Mouse (Mus musculus) hindbrain, embryonic 11.5 days (tissue): ENCODE results near the gene D630023F18Rik. TPM values are rescaled to one million over a fixed set of nuclear protein-coding genes. Genes with fewer than 3 reads are reported as not detected.
A peak's percentile ranks its signal among the peaks of the same experiment; 100 is the strongest.

ENCODE experiments used
- ATAC-seq: fragments of 200-750 bp; cut with Nextera tagmentation; 2 replicates; pipeline ENCODE4 v1.8.0; 2017; ENCODE audit warnings: mild to moderate bottlenecking, moderate TSS enrichment, moderate library complexity; ENCODE audit not compliant: low FRiP score
- DNase-seq: peaks from one replicate; pipeline ENCODE4 v3.0.0-alpha.2; 2015; ENCODE audit warnings: low spot score
- H3K27ac ChIP-seq: fragments of 300-500 bp; sonication (generic); 2 replicates; pipeline ENCODE4 v1.5.1; 2014; ENCODE audit warnings: mild to moderate bottlenecking, low read depth, low read length
- H3K27me3 ChIP-seq: fragments of 300-500 bp; sonication (generic); 2 replicates; pipeline ENCODE4 v1.6.1; 2014; ENCODE audit warnings: mild to moderate bottlenecking, low read length, moderate library complexity, mixed read lengths; ENCODE audit not compliant: control insufficient read depth, insufficient read depth
- H3K36me3 ChIP-seq: fragments of 300-500 bp; sonication (generic); 2 replicates; pipeline ENCODE4 v1.6.1; 2014; ENCODE audit warnings: mild to moderate bottlenecking, low read length, moderate library complexity, mixed read lengths; ENCODE audit not compliant: control insufficient read depth, insufficient read depth
- H3K4me1 ChIP-seq: fragments of 300-500 bp; sonication (generic); replicated peaks from 2 replicates; pipeline ENCODE4 v1.6.1; 2014; ENCODE audit warnings: low read length, mixed read lengths; ENCODE audit not compliant: control insufficient read depth, insufficient read depth
- H3K4me2 ChIP-seq: fragments of 300-500 bp; sonication (generic); replicated peaks from 2 replicates; pipeline ENCODE4 v1.6.1; 2014; ENCODE audit warnings: mild to moderate bottlenecking, low read depth, low read length
- H3K4me3 ChIP-seq: fragments of 300-500 bp; sonication (generic); 2 replicates; pipeline ENCODE4 v1.5.1; 2014; ENCODE audit warnings: low read depth, low read length
- H3K9ac ChIP-seq: fragments of 300-500 bp; sonication (generic); 2 replicates; pipeline ENCODE4 v1.6.1; 2014; ENCODE audit warnings: low read depth, low read length
- H3K9me3 ChIP-seq: fragments of 300-500 bp; sonication (generic); 2 replicates; pipeline ENCODE4 v1.6.1; 2016; ENCODE audit warnings: low read length; ENCODE audit not compliant: control insufficient read depth
- WGBS: fragments of 180-500 bp; shearing (Covaris S2); extraction: QIAGEN DNeasy Blood & Tissue Kit; methylation state at CpG from one replicate; pipeline ENCODE4 v1.1.7; 2014; 5-methylcytosine and 5-hydroxymethylcytosine counted together
- polyA plus RNA-seq: library from polyadenylated mRNA; unstranded; fragments of >200 nt; fragmentation: Nextera tagmentation; extraction: Ambion mirVana; gene quantifications from 2 replicates; pipeline ENCODE4 v1.2.1, GENCODE M21; 2014

The D630023F18Rik gene
- polyA plus RNA-seq, 1 experiment from 2014 or later = not detected

DNA sequence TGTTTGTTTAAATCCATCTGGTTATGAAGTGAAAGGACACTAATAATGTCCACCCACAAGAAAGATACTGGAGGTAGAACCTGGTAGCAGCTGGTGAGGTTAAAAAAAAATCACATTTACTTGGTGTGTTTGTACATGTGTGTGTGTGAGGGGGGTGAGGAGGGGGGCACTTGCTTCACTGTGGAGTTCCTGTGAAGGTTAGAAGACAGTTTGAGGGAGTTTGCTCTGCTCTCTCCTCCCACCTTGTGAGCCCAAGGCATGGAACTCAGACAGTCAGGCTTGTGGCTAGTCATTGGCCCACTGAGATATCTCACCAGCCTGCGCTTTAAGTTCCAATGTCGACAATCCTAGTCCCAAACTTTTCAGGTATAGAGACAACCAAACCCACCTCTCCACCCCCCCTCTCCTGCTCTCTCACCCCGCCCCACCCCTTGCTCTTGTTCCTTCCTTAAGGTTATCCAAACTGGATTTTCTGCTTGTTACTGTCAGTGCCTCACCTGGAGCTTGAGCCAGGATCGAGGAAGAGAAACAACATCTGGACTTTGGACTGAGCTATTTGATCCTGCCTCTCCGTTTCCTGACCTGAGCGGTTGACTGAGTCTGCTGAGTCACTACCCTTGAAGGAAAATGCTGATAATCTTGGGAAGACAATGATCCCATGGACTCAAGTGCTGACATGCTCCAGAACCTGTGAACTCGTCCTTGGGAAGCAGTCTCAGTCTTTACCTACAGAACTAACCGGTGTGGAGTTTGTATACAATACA lies 4.7 kb downstream of the D630023F18Rik start:
- 82% methylated on average over 8 of the region's 8 CpGs for WGBS
- no peaks in the 10 kb centered on the region for H3K27me3 ChIP-seq
- H3K4me2 ChIP-seq = no peak overlapping the region
- H3K9ac ChIP-seq = no peak overlapping the region
- H3K9me3 ChIP-seq = no peaks in the 10 kb centered on the region
- no peak overlapping the region for H3K4me3 ChIP-seq
- no peak overlapping the region for H3K27ac ChIP-seq
- no peaks in the 10 kb centered on the region for H3K4me1 ChIP-seq
- no peak for ATAC-seq
- no peak for DNase-seq
- no peaks in the 10 kb centered on the region for H3K36me3 ChIP-seq

DNA sequence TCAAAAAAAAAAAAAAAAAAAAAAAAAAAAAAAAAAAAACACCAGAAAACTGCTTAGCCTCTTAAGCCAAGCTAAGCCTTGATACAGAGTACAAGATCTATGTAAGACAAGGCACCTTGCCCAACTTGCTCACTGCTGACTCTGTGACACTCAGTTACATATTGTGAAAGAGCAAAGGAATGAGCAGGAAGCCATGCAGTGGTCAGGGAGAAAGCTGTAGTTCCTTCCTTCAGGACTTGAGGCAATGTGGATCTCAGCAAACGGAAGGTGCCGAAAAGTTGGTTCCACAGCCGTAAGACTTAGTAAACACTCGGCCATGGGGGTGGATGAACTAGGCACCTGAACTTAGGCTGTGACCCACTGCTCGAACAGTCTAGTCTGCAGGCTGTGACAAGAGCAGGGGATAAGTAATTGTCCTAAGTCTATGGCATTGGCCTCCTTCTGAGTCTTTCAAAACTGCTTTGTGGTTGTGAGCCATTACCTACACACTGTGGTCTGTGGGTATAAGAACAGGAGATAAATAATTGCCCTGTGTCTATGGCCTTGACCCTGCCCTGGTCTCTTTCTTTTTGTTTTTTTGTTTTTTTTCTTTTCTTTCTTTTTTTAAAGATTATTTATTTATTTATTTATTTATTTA lies 9.4 kb downstream of the D630023F18Rik start:
- no peak overlapping the region for H3K9ac ChIP-seq
- DNase-seq = no peak
- ATAC-seq = no peak
- H3K4me1 ChIP-seq = no peaks in the 10 kb centered on the region
- no peaks in the 10 kb centered on the region for H3K36me3 ChIP-seq
- no peak overlapping the region for H3K4me2 ChIP-seq
- H3K4me3 ChIP-seq = no peak overlapping the region
- no peaks in the 10 kb centered on the region for H3K9me3 ChIP-seq
- no peak overlapping the region for H3K27ac ChIP-seq
- WGBS = 91% methylated on average over 5 of the region's 5 CpGs
- H3K27me3 ChIP-seq = no peaks in the 10 kb centered on the region

GRCm38 (mm10) chr1:65112807-65113196 lies 10.2 kb downstream of the D630023F18Rik start:
- H3K4me2 ChIP-seq = no peak overlapping the region; the same call in 1 of the 2 replicates
- H3K36me3 ChIP-seq = no peaks in the 10 kb centered on the region
- no peaks in the 10 kb centered on the region for H3K27me3 ChIP-seq
- 49% methylated on average over 14 of the region's 14 CpGs for WGBS
- no peak overlapping the region for H3K4me3 ChIP-seq
- H3K27ac ChIP-seq = no peak overlapping the region
- H3K9ac ChIP-seq = no peak overlapping the region
- DNase-seq (peak; percentile 20), ATAC-seq (peak; percentile 35; the same call in 1 of the 2 replicates)
- no peaks in the 10 kb centered on the region for H3K9me3 ChIP-seq
- no peaks in the 10 kb centered on the region for H3K4me1 ChIP-seq

DNA sequence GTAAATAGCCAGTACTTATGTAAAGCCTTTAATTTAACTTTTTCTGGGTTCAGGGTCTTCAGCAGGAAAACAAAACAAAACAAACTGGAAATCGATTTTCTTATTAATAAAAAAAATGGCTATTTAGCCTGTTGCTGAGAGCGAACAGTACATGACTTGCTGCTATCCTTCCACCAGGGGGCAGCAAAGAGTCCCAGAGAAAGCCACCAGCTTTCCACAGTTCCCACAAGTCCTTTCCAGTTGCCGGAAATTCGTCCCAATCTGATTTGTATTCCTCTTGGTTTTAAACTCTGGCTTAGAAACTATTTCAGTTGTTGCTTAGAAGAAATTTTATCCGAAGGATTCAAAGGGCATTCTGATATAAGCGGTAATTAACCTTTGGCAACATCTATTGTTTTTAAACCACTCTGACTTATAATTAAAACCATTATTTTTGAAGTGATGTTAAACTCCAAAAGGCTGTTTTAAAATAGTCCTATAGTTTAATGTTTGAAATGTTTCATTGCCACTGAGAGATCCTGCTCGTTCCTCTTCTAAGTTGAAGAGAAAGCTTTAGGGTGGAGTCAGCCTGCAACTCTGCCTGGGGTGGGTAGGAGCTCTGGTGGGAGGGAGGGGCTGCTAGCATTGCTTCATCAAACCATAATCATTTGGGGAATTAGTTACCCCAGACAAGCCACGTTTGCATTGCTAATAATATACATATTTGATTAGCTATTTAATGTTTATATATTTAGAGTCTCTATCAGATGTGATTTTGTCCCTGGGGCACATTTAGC lies 10.8 kb downstream of the D630023F18Rik start:
- Histone ChIP-seq H3K4me3 (no peak overlapping the region), H3K4me2 (no peak overlapping the region), H3K27ac (no peak overlapping the region), H3K9ac (no peak overlapping the region), H3K27me3 (no peaks in the 10 kb centered on the region), H3K4me1 (no peaks in the 10 kb centered on the region), H3K9me3 (no peaks in the 10 kb centered on the region), H3K36me3 (no peaks in the 10 kb centered on the region)
- 16% methylated on average over 8 of the region's 8 CpGs for WGBS
- DNase-seq (peak; percentile 92), ATAC-seq (peak; percentile 73; the same call in 1 of the 2 replicates)

- 72% methylated on average over 25 of the region's 25 CpGs for WGBS
- H3K4me1 ChIP-seq = no peaks in the 10 kb centered on the region
- DNase-seq (no peak), ATAC-seq (no peak)
- no peaks in the 10 kb centered on the region for H3K36me3 ChIP-seq
- no peaks in the 10 kb centered on the region for H3K27me3 ChIP-seq
- H3K4me2 ChIP-seq = no peak overlapping the region
- no peaks in the 10 kb centered on the region for H3K9me3 ChIP-seq
- no peak overlapping the region for H3K4me3 ChIP-seq
- H3K9ac ChIP-seq = no peak overlapping the region
- no peak overlapping the region for H3K27ac ChIP-seq
Observed at GRCm38 (mm10) chr1:65109756-65110435, 13.1 kb downstream of the D630023F18Rik start.

- no peaks in the 10 kb centered on the region for H3K4me1 ChIP-seq
- DNase-seq (no peak), ATAC-seq (no peak)
- WGBS = 87% methylated on average over 8 of the region's 8 CpGs
- no peaks in the 10 kb centered on the region for H3K27me3 ChIP-seq
- H3K4me2 ChIP-seq = no peak overlapping the region
- no peak overlapping the region for H3K9ac ChIP-seq
- no peaks in the 10 kb centered on the region for H3K36me3 ChIP-seq
- no peak overlapping the region for H3K4me3 ChIP-seq
- H3K27ac ChIP-seq = no peak overlapping the region
- H3K9me3 ChIP-seq = no peaks in the 10 kb centered on the region
Observed at GRCm38 (mm10) chr1:65109196-65109595, 13.8 kb downstream of the D630023F18Rik start.

GRCm38 (mm10) chr1:65107654-65108279 lies 15.2 kb downstream of the D630023F18Rik start:
- WGBS = 84% methylated on average over 10 of the region's 10 CpGs
- Histone ChIP-seq H3K4me2 (no peak overlapping the region), H3K4me1 (no peaks in the 10 kb centered on the region), H3K4me3 (no peak overlapping the region), H3K27ac (no peak overlapping the region), H3K36me3 (no peaks in the 10 kb centered on the region), H3K9ac (no peak overlapping the region), H3K9me3 (no peaks in the 10 kb centered on the region), H3K27me3 (no peaks in the 10 kb centered on the region)
- no peak for ATAC-seq
- DNase-seq = no peak

GRCm38 (mm10) chr1:65103273-65103672 lies 19.7 kb downstream of the D630023F18Rik start, which contains the start of gene Cryga:
TSS of gene Cryga (minus strand) at chr1:65103373.
- ATAC-seq (no peak), DNase-seq (no peak)

More at GRCm38 (mm10) chr1:65103273-65103672, 19.7 kb downstream of the D630023F18Rik start, which contains the start of gene Cryga:
- Histone ChIP-seq H3K9me3 (no peaks in the 10 kb centered on the region), H3K9ac (no peak within 1 kb of the TSS), H3K27me3 (no peaks in the 10 kb centered on the region), H3K4me1 (no peaks in the 10 kb centered on the region), H3K4me2 (no peak within 1 kb of the TSS), H3K4me3 (no peak within 1 kb of the TSS), H3K36me3 (no peaks in the 10 kb centered on the region), H3K27ac (no peak within 1 kb of the TSS)
- 83% methylated on average over 11 of the region's 11 CpGs for WGBS
